Mouse (Mus musculus): ENCODE results near the gene Gm11985. TPM values are rescaled to one million over a fixed set of nuclear protein-coding genes. Genes with fewer than 3 reads are reported as not detected.

Gene Gm11985
- polyA plus RNA-seq, 2 experiments, result not detected

DNA sequence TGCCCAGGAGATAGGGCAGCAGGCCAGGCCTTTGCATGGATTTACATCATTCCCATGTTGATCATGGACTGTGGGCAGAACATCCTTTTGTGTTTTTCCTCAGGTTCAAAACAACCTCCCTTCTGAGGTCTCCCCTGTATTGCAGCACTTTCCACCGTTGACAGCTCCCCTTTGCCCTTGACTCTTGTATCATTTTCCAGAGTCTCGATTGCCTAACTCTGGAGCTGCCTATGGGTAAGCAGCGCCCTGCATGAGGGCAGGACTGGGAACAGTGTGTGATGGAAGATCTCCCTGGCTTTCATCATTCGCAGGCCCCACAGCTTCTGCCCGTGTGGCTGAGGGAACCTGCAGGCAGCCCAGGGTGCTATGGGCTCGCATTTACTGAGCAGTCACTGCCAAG is 4.3 kb upstream of the Gm11985 start:
- peak; percentile 66 for ATAC-seq (ENCODE audit: insufficient read depth)

DNA sequence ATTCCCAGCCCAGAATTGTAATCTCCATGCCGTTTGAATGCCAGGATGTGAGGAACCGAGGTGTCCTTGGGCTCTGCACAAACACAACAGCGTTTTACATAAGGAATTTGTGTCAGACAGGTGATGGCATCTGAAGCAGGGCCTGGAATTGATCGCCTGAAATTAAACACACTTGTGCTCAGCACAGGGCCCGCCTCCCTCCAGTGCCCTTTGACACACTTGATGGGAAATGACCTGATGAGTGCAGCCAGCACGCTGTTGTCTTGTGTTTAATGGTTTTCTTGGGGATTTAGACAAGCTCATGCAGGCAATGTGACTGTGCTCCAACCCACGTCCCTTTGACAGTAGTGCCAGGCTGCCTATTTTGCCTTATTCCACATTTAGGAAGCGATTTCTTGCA is 897 bp downstream of the Gm11985 start:
- Histone ChIP-seq H3K9ac (replicated peaks) (no peak overlapping the region), H3K9me3 (ENCODE audit: control insufficient read depth, low read length) (no peaks in the 10 kb centered on the region), H3K4me1 (replicated peaks; ENCODE audit: control insufficient read depth in 2 of 2, insufficient read depth in 2 of 2, low read length in 1 of 2) (peaks cover 0 to 7% of the 10 kb centered on the region in 2 experiments; a peak in 2 of 4 replicates), H3K4me2 (ENCODE audit: low read depth) (no peak overlapping the region), H3K4me3 (ENCODE audit: insufficient read depth in 1 of 2, low read depth in 2 of 2, low read length in 2 of 2) (no peak overlapping the region), H3K36me3 (replicated peaks; ENCODE audit: control insufficient read depth, insufficient read depth, low read depth) (no peaks in the 10 kb centered on the region), H3K27me3 (ENCODE audit: control insufficient read depth, insufficient read depth, low read length) (no peaks in the 10 kb centered on the region), H3K27ac (no peak overlapping the region)
- DNase-seq (ENCODE audit: low read depth in 3 of 3, low spot score in 3 of 3) (no peak), ATAC-seq (ENCODE audit: insufficient read depth) (no peak)
- TF ChIP-seq EP300 (IDR thresholded peaks at IDR 0.05; ENCODE audit: low read depth) (no peak), CTCF (IDR thresholded peaks at IDR 0.05; ENCODE audit: low read depth) (no peak)
- 41% methylated on average over 8 of the region's 8 CpGs for WGBS (ENCODE audit: insufficient replicate concordance)

More for the DNA sequence above, 4.3 kb upstream of the Gm11985 start:
- TF ChIP-seq EP300 (IDR thresholded peaks at IDR 0.05; ENCODE audit: low read depth) (no peak), CTCF (IDR thresholded peaks at IDR 0.05; ENCODE audit: low read depth) (no peak)
- Histone ChIP-seq H3K27me3 (ENCODE audit: control insufficient read depth, insufficient read depth, low read length) (no peaks in the 10 kb centered on the region), H3K9me3 (ENCODE audit: control insufficient read depth, low read length) (no peaks in the 10 kb centered on the region; the same call in 1 of the 2 replicates), H3K4me3 (ENCODE audit: insufficient read depth in 1 of 2, low read depth in 2 of 2, low read length in 2 of 2) (no peak overlapping the region), H3K4me2 (ENCODE audit: low read depth) (no peak overlapping the region), H3K27ac (no peak overlapping the region), H3K9ac (replicated peaks) (no peak overlapping the region), H3K36me3 (replicated peaks; ENCODE audit: control insufficient read depth, insufficient read depth, low read depth) (no peaks in the 10 kb centered on the region), H3K4me1 (replicated peaks; ENCODE audit: control insufficient read depth in 2 of 2, insufficient read depth in 2 of 2, low read length in 1 of 2) (peaks cover 0 to 9% of the 10 kb centered on the region in 2 experiments; a peak in 1 of 4 replicates)
- peak in 1 of 3 experiments; percentile 33 for DNase-seq (ENCODE audit: low read depth in 3 of 3, low spot score in 3 of 3)
- 36% methylated on average over 6 of the region's 6 CpGs for WGBS (ENCODE audit: insufficient replicate concordance)

DNA sequence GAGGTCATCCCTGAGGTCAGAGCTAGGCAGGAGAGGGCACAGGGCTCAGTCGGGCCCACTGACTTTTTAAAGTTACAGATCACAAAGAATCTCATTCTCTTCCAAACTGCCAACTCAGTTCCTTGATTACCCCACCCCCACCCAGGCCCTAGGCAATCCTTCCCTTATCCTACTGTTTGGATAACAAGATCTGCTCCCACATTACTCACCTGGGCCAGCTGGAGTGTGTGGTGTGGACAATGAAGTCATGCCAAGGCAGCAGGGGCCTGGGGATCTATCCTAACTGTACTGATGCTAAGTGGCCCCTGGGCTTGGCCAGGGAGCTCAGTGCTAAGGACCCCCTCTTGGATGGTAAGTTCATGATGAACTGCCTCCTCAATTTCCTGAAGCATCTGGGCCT is 3.9 kb downstream of the Gm11985 start:
- WGBS (ENCODE audit: insufficient replicate concordance), result 33% methylated on average over 1 of the region's 1 CpGs

DNA sequence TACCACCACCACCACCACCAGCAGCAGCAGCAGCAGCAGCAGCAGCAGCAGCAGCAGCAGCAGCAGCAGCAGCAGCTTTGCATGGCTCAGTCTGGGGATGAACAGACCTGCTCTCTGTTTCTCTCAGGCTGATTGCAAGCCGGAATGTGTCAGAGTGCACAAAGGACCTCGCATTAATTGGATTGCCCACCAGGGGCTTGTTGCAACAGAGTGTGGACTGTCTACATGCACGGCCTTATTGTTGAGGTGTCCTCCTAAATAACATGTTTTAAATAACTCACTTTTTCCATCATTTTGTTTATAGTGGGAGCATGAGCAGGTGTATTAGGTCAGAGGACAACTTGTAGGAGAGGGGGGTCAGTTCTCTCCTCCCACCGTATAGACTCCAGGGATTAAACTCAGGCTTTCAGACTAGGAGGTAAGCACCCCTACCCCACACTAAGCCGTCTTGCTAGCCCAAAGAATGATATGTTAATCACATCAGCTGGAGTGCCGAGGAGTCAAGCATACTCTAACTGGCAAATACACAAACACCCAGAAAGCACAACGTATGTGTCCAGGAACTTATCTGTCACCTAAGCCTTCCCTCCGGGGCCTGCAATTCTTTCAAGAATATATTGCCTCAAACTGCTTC is 5.8 kb downstream of the Gm11985 start:
- TF ChIP-seq EP300 (IDR thresholded peaks at IDR 0.05; ENCODE audit: low read depth) (no peak), CTCF (IDR thresholded peaks at IDR 0.05; ENCODE audit: low read depth) (no peak)
- H3K36me3 ChIP-seq (replicated peaks; ENCODE audit: control insufficient read depth, insufficient read depth, low read depth), result no peaks in the 10 kb centered on the region
- ATAC-seq (ENCODE audit: insufficient read depth), result no peak

More for the DNA sequence above, 3.9 kb downstream of the Gm11985 start:
- no peak for ATAC-seq (ENCODE audit: insufficient read depth)
- Histone ChIP-seq H3K36me3 (replicated peaks; ENCODE audit: control insufficient read depth, insufficient read depth, low read depth) (no peaks in the 10 kb centered on the region), H3K27ac (no peak overlapping the region), H3K9me3 (ENCODE audit: control insufficient read depth, low read length) (no peaks in the 10 kb centered on the region), H3K4me3 (ENCODE audit: insufficient read depth in 1 of 2, low read depth in 2 of 2, low read length in 2 of 2) (no peak overlapping the region), H3K27me3 (ENCODE audit: control insufficient read depth, insufficient read depth, low read length) (no peaks in the 10 kb centered on the region), H3K4me2 (ENCODE audit: low read depth) (no peak overlapping the region), H3K9ac (replicated peaks) (no peak overlapping the region), H3K4me1 (replicated peaks; ENCODE audit: control insufficient read depth in 2 of 2, insufficient read depth in 2 of 2, low read length in 1 of 2) (peaks cover 0 to 4% of the 10 kb centered on the region in 2 experiments; a peak in 2 of 4 replicates)
- no peak for DNase-seq (ENCODE audit: low read depth in 3 of 3, low spot score in 3 of 3)
- TF ChIP-seq EP300 (IDR thresholded peaks at IDR 0.05; ENCODE audit: low read depth) (no peak), CTCF (IDR thresholded peaks at IDR 0.05; ENCODE audit: low read depth) (no peak)

DNA sequence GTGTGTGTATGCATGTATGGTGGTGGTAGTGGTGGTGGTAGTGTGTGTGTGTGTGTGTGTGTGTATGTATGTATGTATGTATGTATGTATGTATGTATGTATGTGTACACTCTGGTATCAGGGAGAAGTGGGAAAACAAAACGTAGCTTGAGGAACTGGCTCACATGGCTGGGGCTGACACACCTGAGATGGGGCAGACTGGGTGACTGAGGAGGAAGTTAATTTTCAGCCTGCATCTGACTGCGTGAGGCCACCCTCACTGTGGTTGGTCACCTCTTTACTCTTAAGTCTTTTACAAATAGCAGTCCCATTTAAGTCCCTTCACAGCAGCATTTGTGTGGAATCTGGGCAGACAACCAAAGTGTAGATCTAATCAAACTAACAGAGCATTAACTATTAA is 9.1 kb downstream of the Gm11985 start:
- Histone ChIP-seq H3K9me3 (ENCODE audit: control insufficient read depth, low read length) (no peaks in the 10 kb centered on the region), H3K4me1 (replicated peaks; ENCODE audit: control insufficient read depth in 2 of 2, insufficient read depth in 2 of 2, low read length in 1 of 2) (no peaks in the 10 kb centered on the region), H3K9ac (replicated peaks) (no peak overlapping the region), H3K27me3 (ENCODE audit: control insufficient read depth, insufficient read depth, low read length) (no peaks in the 10 kb centered on the region), H3K4me2 (ENCODE audit: low read depth) (no peak overlapping the region), H3K27ac (no peak overlapping the region), H3K4me3 (ENCODE audit: insufficient read depth in 1 of 2, low read depth in 2 of 2, low read length in 2 of 2) (no peak overlapping the region), H3K36me3 (replicated peaks; ENCODE audit: control insufficient read depth, insufficient read depth, low read depth) (no peaks in the 10 kb centered on the region)
- DNase-seq (ENCODE audit: low read depth in 3 of 3, low spot score in 3 of 3) (no peak), ATAC-seq (ENCODE audit: insufficient read depth) (no peak)
- WGBS (ENCODE audit: insufficient replicate concordance), result 51% methylated on average over 2 of the region's 2 CpGs
- TF ChIP-seq EP300 (IDR thresholded peaks at IDR 0.05; ENCODE audit: low read depth), result no peak
- TF ChIP-seq CTCF (IDR thresholded peaks at IDR 0.05; ENCODE audit: low read depth), result no peak

More for the DNA sequence above, 5.8 kb downstream of the Gm11985 start:
- 55% methylated on average over 8 of the region's 8 CpGs for WGBS (ENCODE audit: insufficient replicate concordance)
- no peak overlapping the region for H3K9ac ChIP-seq (replicated peaks)
- peaks cover 0 to 2% of the 10 kb centered on the region in 2 experiments; a peak in 2 of 4 replicates for H3K4me1 ChIP-seq (replicated peaks; ENCODE audit: control insufficient read depth in 2 of 2, insufficient read depth in 2 of 2, low read length in 1 of 2)
- H3K9me3 ChIP-seq (ENCODE audit: control insufficient read depth, low read length), result no peaks in the 10 kb centered on the region
- H3K27me3 ChIP-seq (ENCODE audit: control insufficient read depth, insufficient read depth, low read length), result no peaks in the 10 kb centered on the region
- H3K27ac ChIP-seq, result no peak overlapping the region
- DNase-seq (ENCODE audit: low read depth in 3 of 3, low spot score in 3 of 3), result no peak
- no peak overlapping the region for H3K4me2 ChIP-seq (ENCODE audit: low read depth)
- H3K4me3 ChIP-seq (ENCODE audit: insufficient read depth in 1 of 2, low read depth in 2 of 2, low read length in 2 of 2), result no peak overlapping the region
